Mouse (Mus musculus) adrenal gland, adult 8-10 months (tissue): ENCODE measurements around the gene Metap1. TPM values are rescaled to one million over a fixed set of nuclear protein-coding genes. Genes with fewer than 3 reads are reported as not detected.

ENCODE experiments used
- DNase-seq: peaks from one replicate; pipeline ENCODE4 v3.0.0; 2022
- total RNA-seq, 4 experiments: library from RNA; stranded (reverse); gene quantifications; 2 replicates each; pipeline ENCODE4 v1.2.4; 2022

Gene Metap1
- total RNA-seq, result 10 to 100 TPM; 53.9 to 62.2 (median 59.2) TPM

GRCm38 (mm10) chr3:138489327-138490033 lies at the start of gene Metap1:
Gene Metap1, minus strand, starts transcription at chr3:138489515.
- peak; percentile 94 for DNase-seq

GRCm38 (mm10) chr3:138536031-138536430 lies 46.7 kb upstream of the Metap1 start:
- DNase-seq, result no peak

GRCm38 (mm10) chr3:138532764-138533163 lies 43.4 kb upstream of the Metap1 start:
- DNase-seq, result no peak

GRCm38 (mm10) chr3:138531479-138532181 lies 42.3 kb upstream of the Metap1 start:
- no peak for DNase-seq

- DNase-seq, result no peak
Measured at GRCm38 (mm10) chr3:138530578-138531478, 41.5 kb upstream of the Metap1 start.

- no peak for DNase-seq
Measured at GRCm38 (mm10) chr3:138528265-138528664, 39.0 kb upstream of the Metap1 start.

- peak; percentile 64 for DNase-seq
Measured at GRCm38 (mm10) chr3:138527667-138528231, 38.4 kb upstream of the Metap1 start.

- DNase-seq, result peak; percentile 98
Measured at GRCm38 (mm10) chr3:138526916-138527666, 37.8 kb upstream of the Metap1 start.

GRCm38 (mm10) chr3:138526073-138526915 lies 37.0 kb upstream of the Metap1 start, which contains the start of gene Eif4e:
Gene Eif4e, plus strand, starts transcription at chr3:138526179.
- DNase-seq, result peak; percentile 84

- no peak for DNase-seq
Measured at GRCm38 (mm10) chr3:138525494-138525893, 36.2 kb upstream of the Metap1 start.

- DNase-seq, result no peak
Measured at GRCm38 (mm10) chr3:138523956-138524355, 34.6 kb upstream of the Metap1 start.

- no peak for DNase-seq
Measured at GRCm38 (mm10) chr3:138519218-138519617, 29.9 kb upstream of the Metap1 start.

GRCm38 (mm10) chr3:138517881-138518280 lies 28.6 kb upstream of the Metap1 start:
- no peak for DNase-seq

GRCm38 (mm10) chr3:138515656-138516370 lies 26.5 kb upstream of the Metap1 start:
- DNase-seq, result peak; percentile 74

- DNase-seq, result no peak
Measured at GRCm38 (mm10) chr3:138514749-138515148, 25.4 kb upstream of the Metap1 start.

GRCm38 (mm10) chr3:138513243-138513642 lies 23.9 kb upstream of the Metap1 start:
- DNase-seq, result no peak

GRCm38 (mm10) chr3:138510471-138510870 lies 21.2 kb upstream of the Metap1 start:
- no peak for DNase-seq

GRCm38 (mm10) chr3:138509581-138509980 lies 20.3 kb upstream of the Metap1 start:
- peak; percentile 60 for DNase-seq

GRCm38 (mm10) chr3:138506749-138507148 lies 17.4 kb upstream of the Metap1 start:
- DNase-seq, result no peak

GRCm38 (mm10) chr3:138503754-138504153 lies 14.4 kb upstream of the Metap1 start:
- no peak for DNase-seq
